Mouse (Mus musculus): ENCODE measurements around the gene Adcy6. TPM values are rescaled to one million over a fixed set of nuclear protein-coding genes. Genes with fewer than 3 reads are reported as not detected.
A peak's percentile ranks its signal among the peaks of the same experiment; 100 is the strongest.

Adcy6 gene
- polyA plus RNA-seq, 1 experiment = 89.2 TPM

- Histone ChIP-seq H3K36me3 (ENCODE audit: control insufficient read depth, insufficient read depth, low read length) (no peaks in the 10 kb centered on the region), H3K4me3 (ENCODE audit: low read depth, low read length) (no peak overlapping the region), H3K4me1 (ENCODE audit: control insufficient read depth, insufficient read depth, insufficient read length, low read length) (peaks cover 6% of the 10 kb centered on the region; the same call in 1 of the 2 replicates), H3K27ac (ENCODE audit: insufficient read depth, low read depth, low read length) (no peak overlapping the region), H3K27me3 (ENCODE audit: control insufficient read depth, insufficient read depth, low read length) (no peaks in the 10 kb centered on the region)
- WGBS = 92% methylated on average over 2 of the region's 2 CpGs
- no peak for TF ChIP-seq CTCF (IDR thresholded peaks at IDR 0.05; ENCODE audit: extremely low read depth, insufficient read length, insufficient replicate concordance, low read depth, low read length)
- TF ChIP-seq POLR2A (IDR thresholded peaks at IDR 0.05; ENCODE audit: low read depth, low read length) = no peak
These were observed 30.6 kb downstream of the Adcy6 start for GRCm38 (mm10) chr15:98579310-98579709.

- TF ChIP-seq CTCF (IDR thresholded peaks at IDR 0.05; ENCODE audit: extremely low read depth, insufficient read length, insufficient replicate concordance, low read depth, low read length) (no peak), POLR2A (IDR thresholded peaks at IDR 0.05; ENCODE audit: low read depth, low read length) (no peak)
- H3K36me3 ChIP-seq (ENCODE audit: control insufficient read depth, insufficient read depth, low read length) = no peaks in the 10 kb centered on the region
- H3K4me3 ChIP-seq (ENCODE audit: low read depth, low read length) = no peak overlapping the region
- no peak overlapping the region for H3K27ac ChIP-seq (ENCODE audit: insufficient read depth, low read depth, low read length)
- peaks cover 5% of the 10 kb centered on the region for H3K4me1 ChIP-seq (ENCODE audit: control insufficient read depth, insufficient read depth, insufficient read length, low read length)
- no peaks in the 10 kb centered on the region for H3K27me3 ChIP-seq (ENCODE audit: control insufficient read depth, insufficient read depth, low read length)
- 81% methylated on average over 4 of the region's 4 CpGs for WGBS
These were observed 36.6 kb downstream of the Adcy6 start for GRCm38 (mm10) chr15:98573293-98573692.

- Histone ChIP-seq H3K27me3 (ENCODE audit: control insufficient read depth, insufficient read depth, low read length) (no peaks in the 10 kb centered on the region), H3K27ac (ENCODE audit: insufficient read depth, low read depth, low read length) (no peak within 1 kb of the TSS), H3K36me3 (ENCODE audit: control insufficient read depth, insufficient read depth, low read length) (no peaks in the 10 kb centered on the region), H3K4me1 (ENCODE audit: control insufficient read depth, insufficient read depth, insufficient read length, low read length) (peaks cover 9% of the 10 kb centered on the region), H3K4me3 (ENCODE audit: low read depth, low read length) (no peak within 1 kb of the TSS)
- WGBS = 72% methylated on average over 10 of the region's 10 CpGs
- TF ChIP-seq CTCF (IDR thresholded peaks at IDR 0.05; ENCODE audit: extremely low read depth, insufficient read length, insufficient replicate concordance, low read depth, low read length) = no peak
- TF ChIP-seq POLR2A (IDR thresholded peaks at IDR 0.05; ENCODE audit: low read depth, low read length) = no peak
These were observed 38.9 kb downstream of the Adcy6 start, which contains the start of the genes Ccnt1 and 4930415O20Rik for GRCm38 (mm10) chr15:98570873-98571538. Gene Ccnt1 (minus strand): TSS chr15:98570923. Gene 4930415O20Rik (plus strand): TSS chr15:98571004.

- peaks cover 13% of the 10 kb centered on the region for H3K4me1 ChIP-seq (ENCODE audit: control insufficient read depth, insufficient read depth, insufficient read length, low read length)
- TF ChIP-seq CTCF (IDR thresholded peaks at IDR 0.05; ENCODE audit: extremely low read depth, insufficient read length, insufficient replicate concordance, low read depth, low read length) = no peak
- H3K4me3 ChIP-seq (ENCODE audit: low read depth, low read length) = no peak overlapping the region
- no peak overlapping the region for H3K27ac ChIP-seq (ENCODE audit: insufficient read depth, low read depth, low read length)
- 62% methylated on average over 4 of the region's 4 CpGs for WGBS
- H3K27me3 ChIP-seq (ENCODE audit: control insufficient read depth, insufficient read depth, low read length) = no peaks in the 10 kb centered on the region
- H3K36me3 ChIP-seq (ENCODE audit: control insufficient read depth, insufficient read depth, low read length) = no peaks in the 10 kb centered on the region
These were observed 40.0 kb downstream of the Adcy6 start for GRCm38 (mm10) chr15:98569795-98570365.

- Histone ChIP-seq H3K4me3 (ENCODE audit: low read depth, low read length) (no peak overlapping the region), H3K27ac (ENCODE audit: insufficient read depth, low read depth, low read length) (no peak overlapping the region), H3K36me3 (ENCODE audit: control insufficient read depth, insufficient read depth, low read length) (peaks cover 1% of the 10 kb centered on the region; the same call in 1 of the 2 replicates), H3K27me3 (ENCODE audit: control insufficient read depth, insufficient read depth, low read length) (no peaks in the 10 kb centered on the region), H3K4me1 (ENCODE audit: control insufficient read depth, insufficient read depth, insufficient read length, low read length) (peaks cover 13% of the 10 kb centered on the region)
- WGBS = 56% methylated on average over 7 of the region's 7 CpGs
- TF ChIP-seq CTCF (IDR thresholded peaks at IDR 0.05; ENCODE audit: extremely low read depth, insufficient read length, insufficient replicate concordance, low read depth, low read length) (no peak), POLR2A (IDR thresholded peaks at IDR 0.05; ENCODE audit: low read depth, low read length) (no peak)
These were observed 40.7 kb downstream of the Adcy6 start for GRCm38 (mm10) chr15:98569216-98569615.

GRCm38 (mm10) chr15:98568256-98569033 lies 41.4 kb downstream of the Adcy6 start:
- Histone ChIP-seq H3K27ac (ENCODE audit: insufficient read depth, low read depth, low read length) (peak overlapping the region; percentile 65), H3K4me1 (ENCODE audit: control insufficient read depth, insufficient read depth, insufficient read length, low read length) (peaks cover 13% of the 10 kb centered on the region), H3K27me3 (ENCODE audit: control insufficient read depth, insufficient read depth, low read length) (no peaks in the 10 kb centered on the region), H3K4me3 (ENCODE audit: low read depth, low read length) (peak overlapping the region; percentile 81), H3K36me3 (ENCODE audit: control insufficient read depth, insufficient read depth, low read length) (peaks cover 1% of the 10 kb centered on the region; the same call in 1 of the 2 replicates)
- 2% methylated on average over 22 of the region's 22 CpGs for WGBS
- TF ChIP-seq POLR2A (IDR thresholded peaks at IDR 0.05; ENCODE audit: low read depth, low read length) (no peak), CTCF (IDR thresholded peaks at IDR 0.05; ENCODE audit: extremely low read depth, insufficient read length, insufficient replicate concordance, low read depth, low read length) (no peak)

Data from small intestine, adult 2 months (tissue).